Mouse (Mus musculus) thymus, postnatal 10 days (tissue): Measurements from ENCODE around the gene Dennd2a.
"Not testable (repeated sequence)": the region's sequence is repeated elsewhere in the genome, so short reads cannot be mapped to it uniquely, and the experiment has no call there.

Experiments
- DNase-seq, 2 experiments: peaks; one replicate each; pipeline ENCODE4 v3.0.0; 2021; ENCODE audit warnings: low spot score in 2 of 2

Gene Dennd2a

DNA sequence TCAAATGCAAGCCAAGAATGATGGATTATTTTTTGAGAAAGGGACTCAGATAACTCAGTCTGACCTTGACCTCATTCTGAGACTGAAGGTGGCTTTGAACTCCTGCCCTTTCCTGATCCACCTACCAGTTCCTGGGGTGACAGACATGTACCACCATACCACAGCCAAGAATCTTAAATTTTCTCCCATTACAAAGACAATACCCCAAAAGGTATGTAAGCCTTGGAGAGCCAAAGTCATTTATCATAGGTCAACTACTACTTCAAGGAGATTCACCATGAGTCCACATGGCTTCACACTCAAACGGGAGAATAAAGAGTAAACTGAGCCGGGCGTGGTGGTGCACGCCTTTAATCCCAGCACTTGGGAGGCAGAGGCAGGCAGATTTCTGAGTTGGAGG, 107.1 kb downstream of the Dennd2a start:
- DNase-seq: no peak

DNA sequence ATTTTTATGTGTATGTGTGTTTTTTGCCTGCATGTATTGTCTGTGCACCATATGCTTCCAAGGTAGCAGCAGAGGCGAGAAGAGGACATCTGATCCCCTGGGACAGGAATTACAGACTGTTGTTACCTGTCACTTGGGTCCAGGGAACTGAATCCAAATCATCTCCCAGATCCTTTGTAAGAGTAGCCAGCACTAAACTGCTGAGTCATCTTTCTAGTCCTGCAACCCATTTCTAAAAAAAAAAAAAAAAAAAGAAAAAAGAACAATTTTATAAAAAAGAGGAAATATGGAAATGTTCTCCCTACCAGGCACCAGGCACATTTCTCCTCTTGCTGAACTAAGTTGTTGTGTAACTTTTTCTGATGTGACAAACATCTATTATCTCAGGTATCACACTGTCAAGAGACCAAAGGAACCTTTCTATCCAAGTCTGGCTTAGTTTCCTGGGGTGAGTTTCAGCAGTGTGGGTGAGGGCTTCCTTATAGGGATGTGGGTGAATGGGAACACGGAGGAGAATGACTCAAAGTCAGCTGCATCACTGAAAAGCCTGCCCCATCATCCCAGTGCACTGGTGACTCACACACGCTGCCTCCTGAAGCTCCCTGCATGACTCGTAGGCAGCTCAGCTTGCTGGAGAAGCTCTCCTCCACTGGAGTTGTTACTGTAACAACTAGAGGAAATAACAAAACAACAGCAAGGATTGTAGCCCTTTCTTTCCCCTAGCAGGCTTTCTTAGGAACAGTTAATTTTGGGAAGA, 110.1 kb downstream of the Dennd2a start:
- no peak for DNase-seq

DNA sequence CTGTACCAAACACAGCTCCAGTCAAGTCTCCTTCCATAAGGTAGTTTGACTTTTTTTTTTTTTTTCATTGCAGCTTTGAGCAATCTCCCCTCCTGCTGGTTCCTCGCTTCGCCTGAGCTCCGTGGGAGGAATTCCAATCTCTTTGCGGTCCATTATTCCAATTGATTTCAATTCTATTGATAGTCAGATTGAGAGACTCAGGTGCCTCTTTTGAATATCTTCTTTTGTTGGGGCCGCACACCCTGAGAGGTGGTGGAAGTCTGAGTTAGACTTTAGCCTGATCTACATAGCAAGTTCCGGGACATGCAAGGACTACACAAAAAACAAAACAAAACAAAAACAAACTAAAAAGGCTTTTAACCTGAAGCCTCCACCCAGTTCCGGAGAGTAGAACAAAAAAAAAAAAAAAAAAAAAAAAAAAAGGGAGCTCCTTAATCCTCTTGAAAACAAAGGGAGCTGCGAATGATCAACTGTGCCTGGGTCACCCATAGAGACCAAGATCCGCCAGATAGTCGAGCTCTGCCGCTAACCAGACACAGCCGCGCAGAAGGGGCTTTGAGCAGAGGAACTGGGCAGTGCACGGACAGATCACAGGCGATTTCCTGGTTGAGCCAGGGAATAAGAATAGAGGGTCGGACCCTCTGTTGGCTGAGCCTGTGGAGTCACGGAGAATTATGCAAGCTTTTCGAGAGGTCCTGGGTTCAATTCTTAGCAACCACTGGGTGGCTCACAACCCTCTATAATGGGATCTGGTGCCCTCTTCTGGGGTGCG, 111.7 kb downstream of the Dennd2a start:
- no peak for DNase-seq

DNA sequence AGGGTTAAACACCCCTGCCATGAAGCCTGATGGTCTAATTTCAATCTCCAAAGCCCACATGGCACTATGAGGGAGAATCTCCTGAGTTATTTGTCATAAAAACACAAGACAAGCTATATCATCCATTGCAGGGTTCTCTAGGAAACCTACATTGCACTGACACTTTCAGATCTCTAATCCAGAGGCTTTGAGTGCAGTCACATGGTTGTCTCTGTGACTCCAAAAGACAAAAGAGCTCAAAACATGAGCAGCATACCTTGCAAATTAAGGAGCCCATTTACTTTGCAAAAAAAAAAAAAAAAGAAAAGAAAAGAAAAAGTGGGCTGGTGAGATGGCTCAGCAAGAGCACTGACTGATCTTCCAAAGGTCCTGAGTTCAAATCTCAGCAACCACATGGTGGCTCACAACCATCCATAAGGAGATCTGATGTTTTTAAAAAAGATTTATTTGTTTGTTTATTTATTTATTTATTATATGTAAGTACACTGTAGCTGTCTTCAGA, 114.8 kb downstream of the Dennd2a start:
- DNase-seq: no peak

DNA sequence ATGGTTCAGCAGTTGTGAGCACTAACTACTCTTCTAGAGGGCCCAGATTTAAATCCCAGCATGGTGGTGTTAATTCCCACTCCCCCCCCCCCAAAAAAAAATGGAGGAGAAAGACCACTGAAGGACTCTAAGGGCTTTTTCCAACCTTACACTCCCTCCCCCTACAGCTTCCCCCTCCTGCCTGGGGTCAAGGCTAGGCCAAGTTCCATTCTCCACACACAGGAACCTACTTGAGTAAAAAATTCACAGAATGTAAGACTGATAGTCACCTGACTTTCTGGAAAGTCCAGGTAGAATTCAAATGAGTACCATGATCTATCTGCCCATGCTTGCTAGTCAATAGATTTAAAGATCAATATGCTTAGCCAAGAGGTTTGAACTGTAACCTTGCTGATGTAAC, 117.5 kb downstream of the Dennd2a start:
- DNase-seq: no peak

- DNase-seq: not testable (repeated sequence)
Measured at GRCm38 (mm10) chr6:39437519-39437918, 120.1 kb downstream of the Dennd2a start.

DNA sequence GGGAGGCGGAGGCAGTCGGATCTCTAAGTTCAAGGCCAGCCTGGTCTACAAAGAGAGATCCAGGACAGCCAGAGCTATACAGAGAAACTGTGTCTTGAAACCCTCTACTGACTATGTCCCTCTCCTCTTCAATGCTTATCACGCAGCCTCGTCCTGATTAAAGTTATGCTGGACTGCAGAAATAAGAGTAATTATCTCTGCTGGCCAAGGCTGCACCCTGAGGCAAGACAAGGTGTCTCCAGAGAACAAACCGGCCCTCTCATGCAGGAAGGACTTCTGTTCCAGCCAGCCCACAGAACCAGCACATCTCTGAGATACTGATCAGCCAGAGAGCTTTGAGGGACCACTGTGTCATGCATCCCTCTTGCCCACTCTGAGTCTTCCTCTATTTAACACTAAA, 121.8 kb downstream of the Dennd2a start:
- no peak for DNase-seq

DNA sequence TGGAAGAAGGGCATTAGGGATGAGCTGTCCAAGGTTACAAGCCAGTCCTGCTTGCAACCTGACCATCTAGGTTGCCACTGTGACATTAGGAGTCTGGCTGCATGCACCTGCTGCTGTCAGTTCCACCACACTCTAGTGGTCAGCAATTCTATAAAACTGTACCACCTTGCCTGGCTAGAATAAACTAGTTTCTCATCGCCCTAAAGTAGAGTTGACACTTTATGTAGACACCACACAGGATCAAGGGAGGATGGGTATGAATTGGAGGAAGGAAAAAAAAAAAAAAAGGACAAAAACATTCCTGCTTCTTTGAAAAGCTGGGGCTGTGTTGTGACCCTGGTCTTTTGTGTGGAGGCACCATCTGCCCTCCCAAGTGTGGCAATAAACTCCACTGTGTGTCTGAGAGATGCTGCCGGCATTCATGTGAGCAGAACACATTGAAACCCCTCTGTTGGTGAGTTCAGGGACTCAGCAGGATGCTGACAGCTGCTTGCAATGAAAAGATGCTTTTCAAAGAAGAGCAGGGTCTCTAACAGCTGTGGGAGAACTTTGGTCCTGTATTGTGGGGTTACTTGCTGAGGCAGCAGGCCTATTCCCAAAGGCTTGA, 122.7 kb downstream of the Dennd2a start:
- no peak for DNase-seq

DNA sequence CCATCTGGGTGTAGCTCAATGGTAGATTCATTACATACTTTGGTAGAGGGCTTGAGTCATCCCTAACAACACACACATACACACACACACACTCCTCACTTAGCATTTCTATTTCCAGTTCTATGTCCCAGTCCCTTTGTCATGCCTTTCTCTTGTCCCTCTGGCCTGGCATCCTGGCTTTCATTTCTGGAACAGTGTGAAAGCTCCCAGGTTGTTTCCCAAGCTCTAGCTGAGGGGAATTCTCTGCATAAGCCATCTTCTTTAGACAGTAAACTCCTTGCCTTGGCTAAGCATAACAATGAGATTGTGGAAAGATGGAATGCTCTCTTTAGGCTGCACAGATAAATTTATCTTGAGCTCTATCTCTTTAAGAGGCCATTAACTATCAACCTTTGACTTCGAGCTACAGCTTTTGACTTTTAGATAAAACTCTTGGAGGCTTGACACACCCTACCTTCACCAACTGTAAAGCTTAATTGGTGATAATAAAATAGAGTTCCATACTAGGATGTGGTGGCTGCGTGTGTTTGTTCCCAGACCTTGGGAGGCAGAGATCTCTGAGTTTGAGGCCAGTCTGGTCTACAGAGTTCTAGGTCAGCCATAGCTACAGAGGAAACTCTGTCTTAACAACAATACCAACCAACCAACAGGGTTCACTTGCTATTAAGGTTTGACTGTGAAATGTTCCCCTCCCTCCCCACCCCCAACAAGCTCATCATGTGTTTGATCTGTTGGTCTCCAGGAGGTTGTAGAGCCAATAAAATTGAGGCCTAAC, 123.4 kb downstream of the Dennd2a start:
- no peak for DNase-seq

- DNase-seq: no peak
Measured at GRCm38 (mm10) chr6:39433701-39434100, 124.0 kb downstream of the Dennd2a start.

- DNase-seq: no peak
Measured at GRCm38 (mm10) chr6:39433174-39433573, 124.5 kb downstream of the Dennd2a start.

DNA sequence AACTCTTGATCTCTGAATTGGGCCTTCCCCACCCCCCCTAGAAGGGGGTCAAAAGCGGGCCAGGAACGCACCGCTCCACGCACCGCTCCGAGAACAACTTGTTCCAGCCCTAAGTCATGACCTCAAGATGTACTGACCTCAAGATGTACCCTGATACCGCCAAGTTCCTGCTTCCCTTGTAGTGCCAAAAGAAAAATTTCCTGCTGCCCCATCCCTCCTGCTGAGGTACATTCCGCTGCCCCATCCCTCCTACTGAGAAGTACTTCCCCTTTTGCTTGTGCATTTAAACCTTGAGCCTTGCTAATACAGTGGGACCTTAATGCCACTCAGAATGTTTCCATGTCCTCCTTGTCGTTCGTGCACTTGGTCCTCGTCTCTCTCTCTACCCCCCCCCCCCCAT, 126.9 kb downstream of the Dennd2a start:
- DNase-seq: no peak

- no peak for DNase-seq
Measured at GRCm38 (mm10) chr6:39429007-39429788, 128.5 kb downstream of the Dennd2a start.

DNA sequence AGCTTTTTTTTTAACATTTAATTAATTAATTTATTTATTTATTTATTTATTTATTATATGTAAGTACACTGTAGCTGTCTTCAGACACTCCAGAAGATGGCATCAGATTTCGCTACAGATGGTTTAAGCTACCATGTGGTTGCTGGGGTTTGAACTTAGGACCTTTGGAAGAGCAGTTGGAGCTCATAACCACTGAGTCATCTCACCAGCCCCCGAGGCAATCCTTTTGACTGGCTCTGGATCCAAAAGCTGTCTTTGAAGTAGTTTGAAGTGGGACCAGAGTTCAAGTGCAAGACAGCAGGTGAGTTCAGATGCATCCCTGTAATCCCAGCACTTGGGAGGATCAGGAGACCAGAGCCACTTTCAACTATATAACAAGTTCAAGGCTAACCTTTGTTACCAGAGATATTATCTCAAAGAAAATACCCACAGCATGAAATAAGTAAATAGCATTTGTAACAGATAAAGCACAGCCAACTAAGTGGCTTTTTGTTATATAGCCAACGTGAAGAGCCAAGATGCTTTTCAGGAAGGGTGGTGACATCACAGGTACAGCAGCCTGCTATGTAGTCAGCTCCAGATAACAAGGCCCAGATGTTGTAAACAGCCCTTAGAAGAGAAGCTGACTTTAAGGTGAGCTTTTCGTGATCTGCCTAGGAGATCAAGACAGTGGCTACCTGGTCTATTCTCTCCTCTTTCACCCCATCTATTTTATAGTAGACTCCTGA, 130.2 kb downstream of the Dennd2a start:
- no peak for DNase-seq

GRCm38 (mm10) chr6:39426725-39427124, 130.9 kb downstream of the Dennd2a start:
- no peak for DNase-seq

GRCm38 (mm10) chr6:39425181-39425580, 132.5 kb downstream of the Dennd2a start:
- no peak for DNase-seq

GRCm38 (mm10) chr6:39423686-39424085, 134.0 kb downstream of the Dennd2a start:
- no peak for DNase-seq

GRCm38 (mm10) chr6:39423130-39423551, 134.5 kb downstream of the Dennd2a start:
- no peak for DNase-seq

DNA sequence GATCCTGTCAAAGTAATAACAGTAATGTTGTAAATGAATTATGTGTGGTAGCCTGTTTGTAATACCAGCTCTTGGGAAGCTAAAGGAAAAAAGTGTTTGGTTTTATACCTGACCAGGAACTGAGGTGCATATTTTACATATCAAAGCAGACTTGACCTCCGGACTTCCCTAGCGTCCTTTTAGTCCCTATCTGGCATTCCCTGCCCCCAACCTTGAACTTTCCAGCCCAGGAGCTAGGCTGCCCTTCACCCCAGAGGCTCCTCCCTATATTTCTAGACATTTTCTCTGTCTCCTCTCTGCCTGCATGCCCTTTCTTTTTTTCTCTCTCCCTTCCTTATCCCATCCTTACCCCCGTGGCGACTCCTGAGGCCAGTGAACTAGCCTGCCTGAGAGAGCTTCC, 136.8 kb downstream of the Dennd2a start:
- DNase-seq: no peak
